Mouse (Mus musculus) E14TG2a.4 (cell line): ENCODE results near the gene Ppl.

Experiments used
- CTCF ChIP-seq: conservative IDR thresholded peaks from 2 replicates; pipeline ENCODE4 v1.5.1; 2014; ENCODE audit warnings: low read length
- NANOG ChIP-seq: IDR thresholded peaks from 2 replicates; pipeline ENCODE4 v1.6.1; 2014; ENCODE audit warnings: borderline replicate concordance, low read length, mixed read lengths

DNA sequence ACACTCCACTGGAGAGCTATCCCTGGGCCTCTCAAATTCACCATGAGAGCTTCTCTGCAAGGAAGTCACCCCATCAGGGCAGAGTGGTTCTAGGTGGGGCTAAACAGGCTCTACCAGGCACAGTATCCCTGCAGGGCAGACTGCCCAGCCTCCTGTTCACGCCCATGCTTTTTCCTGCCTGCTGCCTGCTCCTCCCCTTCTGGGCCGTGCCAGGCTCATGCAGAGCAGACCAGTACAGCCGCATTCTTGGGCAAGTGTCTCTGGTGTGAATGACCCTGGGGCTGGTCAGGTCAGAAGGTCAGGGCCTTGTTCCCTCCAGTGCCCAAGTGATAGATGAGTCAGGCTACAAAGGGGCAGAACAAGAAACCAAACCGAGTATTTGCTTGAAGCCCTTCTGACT lies 4.3 kb upstream of the Ppl start:
- TF ChIP-seq CTCF (no peak), NANOG (no peak)
